Mouse (Mus musculus) olfactory bulb, adult 2 months (tissue): ENCODE measurements at regions not wholly inside any gene's neighbourhood (a gene's known extent, or its start where the extent isn't known, plus 50 kb on each side); places are given as distances from the start of the nearest gene placed in this dataset.
A peak's percentile ranks its signal among the peaks of the same experiment; 100 is the strongest.

Experiments used
- H3K27ac ChIP-seq: fragments of 200-500 bp; 2 replicates; pipeline ENCODE4 v1.5.1; 2012; ENCODE audit warnings: low read depth, low read length; ENCODE audit not compliant: insufficient read depth
- H3K4me1 ChIP-seq: fragments of 200-500 bp; 2 replicates; pipeline ENCODE4 v1.6.1; 2012; ENCODE audit warnings: low read length; ENCODE audit not compliant: control insufficient read depth, insufficient read depth
- H3K4me3 ChIP-seq: fragments of 200-500 bp; 2 replicates; pipeline ENCODE4 v1.5.1; 2012; ENCODE audit warnings: mild to moderate bottlenecking, low read depth, low read length, moderate library complexity; ENCODE audit not compliant: insufficient read depth
- CTCF ChIP-seq: fragments of 200-500 bp; IDR thresholded peaks from 2 replicates; pipeline ENCODE4 v1.5.1; 2012; ENCODE audit warnings: low read depth, mild to moderate bottlenecking, low read length, moderate library complexity; ENCODE audit not compliant: insufficient read depth
- POLR2A ChIP-seq: fragments of 200-500 bp; IDR thresholded peaks from 2 replicates; pipeline ENCODE4 v1.6.1; 2012; ENCODE audit warnings: mild to moderate bottlenecking, low read depth, low read length, moderate library complexity; ENCODE audit not compliant: insufficient read depth
- WGBS: fragments of 180-500 bp; shearing (Covaris S2); methylation state at CpG from one replicate; pipeline ENCODE4 v1.1.7; 2018; 5-methylcytosine and 5-hydroxymethylcytosine counted together

DNA sequence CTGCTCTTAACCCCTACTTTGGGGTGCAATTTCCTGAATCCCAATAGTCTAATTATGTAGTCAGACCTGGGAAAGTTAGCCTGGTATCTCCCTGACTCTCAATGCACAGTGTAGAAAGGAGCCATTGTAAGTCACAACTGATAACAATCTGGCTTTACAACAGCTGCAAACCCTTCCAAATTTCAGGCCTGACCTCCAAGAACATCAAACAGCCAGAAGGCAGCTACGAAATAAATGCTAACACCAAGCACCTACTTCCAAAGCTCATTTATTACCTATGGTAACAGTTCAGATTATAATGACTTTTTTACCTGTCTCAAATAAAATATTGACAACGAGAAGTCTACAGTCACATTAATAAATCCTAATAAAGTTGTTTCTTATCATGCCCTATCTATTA lies 485.8 kb upstream of the Adgrl2 start:
- 97% methylated on average over 2 of the region's 2 CpGs for WGBS
- H3K4me3 ChIP-seq = no peak overlapping the region
- TF ChIP-seq CTCF (no peak), POLR2A (no peak)
- H3K27ac ChIP-seq = no peak overlapping the region
- no peaks in the 10 kb centered on the region for H3K4me1 ChIP-seq

- 94% methylated on average over 5 of the region's 5 CpGs for WGBS
- Histone ChIP-seq H3K4me1 (no peaks in the 10 kb centered on the region), H3K4me3 (no peak overlapping the region), H3K27ac (no peak overlapping the region)
- TF ChIP-seq POLR2A = no peak
- no peak for TF ChIP-seq CTCF
Observed at GRCm38 (mm10) chr3:149466973-149467372, 476.6 kb upstream of the Adgrl2 start.

DNA sequence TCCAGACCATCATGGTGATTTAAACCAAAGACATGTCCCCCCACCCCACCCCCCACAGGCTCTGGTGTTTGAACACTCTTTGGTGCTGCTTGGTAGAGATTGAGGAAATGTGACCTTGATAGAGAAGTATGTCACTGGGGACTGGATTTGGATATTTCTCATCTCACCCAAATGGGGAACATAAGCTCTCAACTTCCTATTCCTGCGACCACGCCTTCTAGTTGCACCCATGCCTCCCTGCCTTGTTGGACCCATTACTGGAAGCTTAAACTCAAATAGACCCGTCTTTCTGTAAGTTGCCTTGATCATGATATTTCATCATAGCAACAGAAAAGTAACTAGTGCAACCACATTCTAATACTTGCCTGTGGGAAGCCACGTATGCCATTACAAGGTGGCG lies 474.2 kb upstream of the Adgrl2 start:
- Histone ChIP-seq H3K27ac (no peak overlapping the region), H3K4me1 (no peaks in the 10 kb centered on the region), H3K4me3 (no peak overlapping the region)
- TF ChIP-seq POLR2A (no peak), CTCF (no peak)
- 96% methylated on average over 5 of the region's 5 CpGs for WGBS

GRCm38 (mm10) chr3:149462121-149462541 lies 471.8 kb upstream of the Adgrl2 start:
- no peak overlapping the region for H3K4me3 ChIP-seq
- no peaks in the 10 kb centered on the region for H3K4me1 ChIP-seq
- TF ChIP-seq POLR2A = no peak
- no peak for TF ChIP-seq CTCF
- WGBS = 93% methylated on average over 2 of the region's 2 CpGs
- H3K27ac ChIP-seq = no peak overlapping the region

DNA sequence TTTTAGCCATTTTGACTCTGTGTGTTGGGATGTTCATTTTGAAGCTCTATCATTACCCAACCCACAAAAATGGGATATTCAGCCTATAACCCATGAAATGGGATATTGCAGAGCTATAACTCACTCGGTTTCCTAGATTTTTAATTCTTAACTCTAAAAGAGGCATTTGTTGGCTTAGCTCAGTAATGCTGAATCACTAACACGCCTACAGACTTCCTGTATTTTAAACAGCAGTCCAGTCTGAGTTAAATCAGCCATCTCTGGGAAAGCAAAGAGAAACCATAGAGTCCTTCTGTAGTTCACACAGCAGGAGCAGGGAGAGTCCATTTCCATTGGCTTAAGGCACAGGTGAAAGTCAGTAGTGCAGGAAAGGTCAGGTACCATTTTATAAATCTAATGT lies 471.3 kb upstream of the Adgrl2 start:
- Histone ChIP-seq H3K27ac (no peak overlapping the region), H3K4me3 (no peak overlapping the region), H3K4me1 (no peaks in the 10 kb centered on the region)
- 68% methylated on average over 2 of the region's 2 CpGs for WGBS
- TF ChIP-seq CTCF = no peak
- TF ChIP-seq POLR2A = no peak

GRCm38 (mm10) chr3:149449376-149449775 lies 459.0 kb upstream of the Adgrl2 start:
- H3K4me3 ChIP-seq = no peak overlapping the region
- no peaks in the 10 kb centered on the region for H3K4me1 ChIP-seq
- TF ChIP-seq CTCF = no peak
- TF ChIP-seq POLR2A = no peak
- no peak overlapping the region for H3K27ac ChIP-seq
- 73% methylated on average over 3 of the region's 3 CpGs for WGBS

DNA sequence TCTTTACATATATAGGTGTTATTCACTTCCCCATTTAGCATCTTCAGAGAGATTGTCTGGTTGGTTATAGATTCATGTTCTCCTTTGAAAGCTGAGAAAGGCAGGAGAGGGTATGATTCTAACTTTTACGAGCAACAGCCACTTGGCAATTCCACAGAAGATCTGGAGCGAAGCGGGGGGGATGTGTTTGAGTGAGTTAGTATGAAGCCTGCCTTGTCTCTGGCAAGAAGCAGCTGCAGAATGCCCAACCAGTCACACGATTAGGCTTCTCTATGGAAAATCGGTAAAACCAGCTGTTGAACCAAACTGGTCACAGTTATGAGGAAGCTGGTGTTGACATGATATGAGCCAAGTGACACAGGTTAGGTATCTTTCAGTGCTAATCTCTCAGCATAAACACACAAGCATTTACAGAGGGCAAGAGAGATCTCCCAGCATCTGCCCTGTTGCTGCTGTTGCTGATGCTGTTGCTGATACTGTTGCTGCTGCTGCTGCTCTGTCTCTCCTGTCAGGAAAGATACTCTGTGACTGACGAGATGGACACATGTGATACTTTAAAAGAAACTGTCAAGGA lies 455.7 kb upstream of the Adgrl2 start:
- 90% methylated on average over 6 of the region's 6 CpGs for WGBS
- TF ChIP-seq CTCF (no peak), POLR2A (no peak)
- Histone ChIP-seq H3K4me1 (no peaks in the 10 kb centered on the region), H3K4me3 (no peak overlapping the region), H3K27ac (no peak overlapping the region)

- 8% methylated on average over 15 of the region's 15 CpGs for WGBS
- TF ChIP-seq CTCF (no peak), POLR2A (no peak)
- Histone ChIP-seq H3K4me1 (no peaks in the 10 kb centered on the region), H3K27ac (no peak overlapping the region), H3K4me3 (peak overlapping the region; percentile 10)
Observed at GRCm38 (mm10) chr3:149444854-149445577, 454.7 kb upstream of the Adgrl2 start.

DNA sequence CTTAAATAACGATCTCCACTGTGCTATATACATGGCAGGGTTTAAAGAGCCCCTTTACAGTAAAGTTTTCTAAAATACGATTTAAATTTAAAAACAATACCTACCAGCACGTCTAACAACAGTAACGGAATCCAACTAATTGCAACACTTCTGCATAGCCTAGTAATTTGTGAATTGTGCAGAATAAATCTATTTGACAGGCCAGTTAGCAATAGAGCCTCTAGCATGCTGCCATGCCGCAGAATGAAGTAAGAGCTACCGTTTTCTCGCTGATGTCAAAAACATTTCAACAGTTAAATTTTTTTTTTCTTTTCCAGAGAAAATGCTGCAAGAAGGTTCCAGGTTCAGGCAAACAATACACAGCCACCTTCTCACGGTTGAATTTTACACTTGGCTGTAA lies 454.0 kb upstream of the Adgrl2 start:
- WGBS = 45% methylated on average over 8 of the region's 8 CpGs
- H3K27ac ChIP-seq = no peak overlapping the region
- TF ChIP-seq POLR2A = no peak
- TF ChIP-seq CTCF = no peak
- no peak overlapping the region for H3K4me3 ChIP-seq
- no peaks in the 10 kb centered on the region for H3K4me1 ChIP-seq
